Mouse (Mus musculus) limb, embryonic 10.5 days (tissue): Measurements from ENCODE around the gene 1700125H20Rik. TPM values are rescaled to one million over a fixed set of nuclear protein-coding genes. Genes with fewer than 3 reads are reported as not detected.
A peak's percentile ranks its signal among the peaks of the same experiment; 100 is the strongest.

Experiments
- DNase-seq: peaks from one replicate; pipeline ENCODE4 v3.0.0-alpha.2; 2017; ENCODE audit warnings: low spot score
- H3K27ac ChIP-seq: fragments of 300-500 bp; sonication (generic); 2 replicates; pipeline ENCODE4 v1.5.1; 2016; ENCODE audit warnings: mild to moderate bottlenecking
- H3K27me3 ChIP-seq: fragments of 300-500 bp; sonication (generic); 2 replicates; pipeline ENCODE4 v1.6.1; 2016; ENCODE audit warnings: low read depth, mild to moderate bottlenecking; ENCODE audit not compliant: poor library complexity, severe bottlenecking
- H3K36me3 ChIP-seq: fragments of 300-500 bp; sonication (generic); 2 replicates; pipeline ENCODE4 v1.6.1; 2016; ENCODE audit warnings: mild to moderate bottlenecking, moderate library complexity
- H3K4me1 ChIP-seq: fragments of 300-500 bp; sonication (generic); 2 replicates; pipeline ENCODE4 v1.6.1; 2016
- H3K4me3 ChIP-seq: fragments of 300-500 bp; sonication (generic); 2 replicates; pipeline ENCODE4 v1.5.1; 2016; ENCODE audit warnings: mild to moderate bottlenecking, moderate library complexity
- H3K9me3 ChIP-seq: fragments of 300-500 bp; sonication (generic); replicated peaks from 2 replicates; pipeline ENCODE4 v1.6.1; 2016; ENCODE audit warnings: mild to moderate bottlenecking
- WGBS: fragments of 180-500 bp; shearing (Covaris S2); methylation state at CpG from one replicate; pipeline ENCODE4 v1.1.7; 2016; 5-methylcytosine and 5-hydroxymethylcytosine counted together
- polyA plus RNA-seq: library from polyadenylated mRNA; unstranded; fragments of >200 nt; fragmentation: Nextera tagmentation; extraction: Ambion mirVana; gene quantifications from 2 replicates; pipeline ENCODE4 v1.2.1, GENCODE M21; 2016

Gene 1700125H20Rik
- polyA plus RNA-seq, 1 experiment from 2014 or later: 0.39 TPM

- H3K4me3 ChIP-seq: no peak overlapping the region
- H3K27me3 ChIP-seq: no peaks in the 10 kb centered on the region
- H3K4me1 ChIP-seq: no peaks in the 10 kb centered on the region
- H3K9me3 ChIP-seq: no peaks in the 10 kb centered on the region
- no peak overlapping the region for H3K27ac ChIP-seq
- H3K36me3 ChIP-seq: no peaks in the 10 kb centered on the region
- DNase-seq: no peak
These were observed 5.8 kb upstream of the 1700125H20Rik start for GRCm38 (mm10) chr11:85164371-85164770.

- peaks cover 12% of the 10 kb centered on the region for H3K4me1 ChIP-seq
- no peak overlapping the region for H3K27ac ChIP-seq
- no peaks in the 10 kb centered on the region for H3K36me3 ChIP-seq
- DNase-seq: no peak
- WGBS: 90% methylated on average over 1 of the region's 1 CpGs
- H3K9me3 ChIP-seq: no peaks in the 10 kb centered on the region
- no peaks in the 10 kb centered on the region for H3K27me3 ChIP-seq
- no peak overlapping the region for H3K4me3 ChIP-seq
These were observed 2.7 kb upstream of the 1700125H20Rik start for GRCm38 (mm10) chr11:85167503-85167902.

GRCm38 (mm10) chr11:85170833-85171232 lies 629 bp downstream of the 1700125H20Rik start:
- no peaks in the 10 kb centered on the region for H3K27me3 ChIP-seq
- peaks cover 12% of the 10 kb centered on the region for H3K4me1 ChIP-seq
- H3K36me3 ChIP-seq: no peaks in the 10 kb centered on the region
- H3K4me3 ChIP-seq: 0 out of 2 replicates have a peak overlapping the region, but pooled peaks have one; percentile 46
- 58% methylated on average over 2 of the region's 2 CpGs for WGBS
- H3K27ac ChIP-seq: peak overlapping the region; percentile 77
- no peak for DNase-seq
- H3K9me3 ChIP-seq: no peaks in the 10 kb centered on the region

GRCm38 (mm10) chr11:85175941-85176340 lies 5.7 kb downstream of the 1700125H20Rik start:
- Histone ChIP-seq H3K9me3 (no peaks in the 10 kb centered on the region), H3K4me1 (0 out of 2 replicates have a peak, but pooled peaks cover under 1% of the 10 kb centered on the region), H3K36me3 (no peaks in the 10 kb centered on the region), H3K4me3 (no peak overlapping the region), H3K27me3 (no peaks in the 10 kb centered on the region), H3K27ac (no peak overlapping the region)
- WGBS: 85% methylated on average over 3 of the region's 3 CpGs
- DNase-seq: no peak

DNA sequence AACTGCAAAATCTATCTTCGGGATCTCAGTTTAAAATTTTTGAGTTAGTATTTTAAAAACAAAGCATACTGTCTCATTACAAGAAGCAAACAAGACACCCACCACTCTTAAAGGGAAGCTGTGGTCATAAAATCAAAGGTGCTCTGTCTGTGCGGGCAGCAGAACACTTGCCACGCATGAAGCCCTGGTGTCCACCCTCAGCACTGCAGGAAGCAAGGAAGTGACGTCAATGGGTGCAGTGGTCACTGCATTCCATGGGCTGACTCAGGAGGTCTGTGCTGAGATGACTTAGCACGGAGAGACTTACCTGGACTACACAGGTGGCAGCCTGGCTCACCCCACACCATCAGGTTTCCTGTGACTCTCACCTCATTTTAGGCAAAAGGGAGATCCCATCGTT lies 7.6 kb downstream of the 1700125H20Rik start:
- Histone ChIP-seq H3K4me1 (no peaks in the 10 kb centered on the region; the same call in 1 of the 2 replicates), H3K9me3 (no peaks in the 10 kb centered on the region), H3K27ac (no peak overlapping the region), H3K27me3 (no peaks in the 10 kb centered on the region), H3K36me3 (no peaks in the 10 kb centered on the region), H3K4me3 (no peak overlapping the region)
- WGBS: 82% methylated on average over 6 of the region's 6 CpGs
- no peak for DNase-seq

- Histone ChIP-seq H3K4me3 (no peak overlapping the region), H3K4me1 (peaks cover 6% of the 10 kb centered on the region), H3K27ac (no peak overlapping the region), H3K36me3 (no peaks in the 10 kb centered on the region), H3K27me3 (no peaks in the 10 kb centered on the region), H3K9me3 (no peaks in the 10 kb centered on the region)
- no peak for DNase-seq
- WGBS: 83% methylated on average over 4 of the region's 4 CpGs
These were observed 8.2 kb downstream of the 1700125H20Rik start for GRCm38 (mm10) chr11:85178413-85178812.

GRCm38 (mm10) chr11:85182617-85183283 lies 12.5 kb downstream of the 1700125H20Rik start:
- H3K27ac ChIP-seq: peak overlapping the region; percentile 83
- H3K4me3 ChIP-seq: peak overlapping the region; percentile 52
- H3K36me3 ChIP-seq: peaks cover 3% of the 10 kb centered on the region; the same call in 1 of the 2 replicates
- H3K9me3 ChIP-seq: no peaks in the 10 kb centered on the region
- peak; percentile 89 for DNase-seq
- H3K4me1 ChIP-seq: peaks cover 7% of the 10 kb centered on the region
- 9% methylated on average over 20 of the region's 20 CpGs for WGBS
- no peaks in the 10 kb centered on the region for H3K27me3 ChIP-seq

DNA sequence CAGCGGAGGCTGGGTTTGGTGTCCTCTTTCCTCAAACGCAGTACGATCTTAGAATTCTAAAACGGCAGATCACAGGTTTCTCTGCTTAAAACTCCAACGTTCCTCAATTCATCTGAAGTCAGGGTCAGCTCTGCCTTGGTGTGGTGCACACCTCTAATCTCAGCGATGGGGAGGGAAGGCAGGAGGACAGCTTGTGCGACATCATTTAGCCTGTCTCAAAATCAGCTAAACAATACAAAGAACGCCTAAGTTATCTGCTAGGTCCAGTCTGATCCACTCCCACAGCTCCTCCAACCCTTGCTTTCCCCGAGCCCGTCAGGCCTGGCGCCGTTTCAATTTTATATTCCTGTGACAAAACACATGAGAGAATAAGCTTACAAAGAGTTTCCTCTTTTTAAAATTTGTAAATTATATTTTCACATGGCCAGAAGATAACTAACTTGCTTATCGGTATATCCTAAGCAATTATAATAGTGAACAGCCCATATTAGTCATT lies 13.1 kb downstream of the 1700125H20Rik start:
- no peak for DNase-seq
- H3K27me3 ChIP-seq: no peaks in the 10 kb centered on the region
- H3K27ac ChIP-seq: peak overlapping the region; percentile 83
- H3K4me3 ChIP-seq: peak overlapping the region; percentile 52
- H3K4me1 ChIP-seq: peaks cover 7% of the 10 kb centered on the region
- 32% methylated on average over 13 of the region's 13 CpGs for WGBS
- no peaks in the 10 kb centered on the region for H3K9me3 ChIP-seq
- H3K36me3 ChIP-seq: peaks cover 5% of the 10 kb centered on the region

GRCm38 (mm10) chr11:85184082-85184481 lies 13.9 kb downstream of the 1700125H20Rik start:
- Histone ChIP-seq H3K27me3 (no peaks in the 10 kb centered on the region), H3K27ac (no peak overlapping the region), H3K4me1 (peaks cover 7% of the 10 kb centered on the region), H3K4me3 (no peak overlapping the region), H3K9me3 (no peaks in the 10 kb centered on the region), H3K36me3 (peaks cover 12% of the 10 kb centered on the region)
- no peak for DNase-seq
- WGBS: 68% methylated on average over 5 of the region's 5 CpGs

- H3K4me1 ChIP-seq: peaks cover 7% of the 10 kb centered on the region
- DNase-seq: no peak
- H3K27me3 ChIP-seq: no peaks in the 10 kb centered on the region
- no peak overlapping the region for H3K4me3 ChIP-seq
- no peak overlapping the region for H3K27ac ChIP-seq
- H3K36me3 ChIP-seq: peaks cover 20% of the 10 kb centered on the region
- no peaks in the 10 kb centered on the region for H3K9me3 ChIP-seq
- WGBS: 88% methylated on average over 6 of the region's 6 CpGs
These were observed 14.6 kb downstream of the 1700125H20Rik start for GRCm38 (mm10) chr11:85184839-85185238.

DNA sequence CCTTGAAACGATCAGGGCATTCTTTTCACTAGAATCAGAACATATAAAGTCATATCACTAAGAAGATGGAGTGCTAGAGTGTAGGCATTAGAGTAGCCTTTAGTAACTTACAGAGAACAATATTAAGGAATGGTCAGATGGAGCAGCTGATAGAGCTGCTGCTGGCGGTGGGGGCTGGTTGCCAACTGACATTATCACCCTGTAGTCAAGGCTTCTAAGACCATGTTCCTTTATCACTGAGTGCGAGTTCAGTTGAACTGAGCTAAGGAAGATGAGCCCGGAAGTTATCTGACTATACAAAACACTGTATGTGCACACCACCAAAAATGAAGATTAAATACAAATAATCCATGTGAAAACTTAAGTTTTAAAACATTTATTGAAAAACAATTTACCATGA lies 18.9 kb downstream of the 1700125H20Rik start:
- peaks cover 62% of the 10 kb centered on the region for H3K36me3 ChIP-seq
- no peak overlapping the region for H3K27ac ChIP-seq
- no peaks in the 10 kb centered on the region for H3K4me1 ChIP-seq
- no peaks in the 10 kb centered on the region for H3K9me3 ChIP-seq
- DNase-seq: no peak
- H3K4me3 ChIP-seq: no peak overlapping the region
- H3K27me3 ChIP-seq: no peaks in the 10 kb centered on the region
- WGBS: 94% methylated on average over 4 of the region's 4 CpGs

GRCm38 (mm10) chr11:85190741-85191140 lies 20.5 kb downstream of the 1700125H20Rik start:
- no peak for DNase-seq
- no peaks in the 10 kb centered on the region for H3K4me1 ChIP-seq
- WGBS: 96% methylated on average over 12 of the region's 12 CpGs
- H3K27ac ChIP-seq: no peak overlapping the region
- peaks cover 75% of the 10 kb centered on the region for H3K36me3 ChIP-seq
- no peaks in the 10 kb centered on the region for H3K9me3 ChIP-seq
- H3K4me3 ChIP-seq: no peak overlapping the region
- no peaks in the 10 kb centered on the region for H3K27me3 ChIP-seq

- 92% methylated on average over 11 of the region's 11 CpGs for WGBS
- Histone ChIP-seq H3K4me3 (no peak overlapping the region), H3K36me3 (peaks cover 99% of the 10 kb centered on the region), H3K9me3 (no peaks in the 10 kb centered on the region), H3K27ac (no peak overlapping the region), H3K4me1 (no peaks in the 10 kb centered on the region), H3K27me3 (no peaks in the 10 kb centered on the region)
- no peak for DNase-seq
These were observed 24.0 kb downstream of the 1700125H20Rik start for GRCm38 (mm10) chr11:85194206-85194605.
